Mouse (Mus musculus) ES-E14 (cell line): ENCODE measurements around the gene Sp110.
"Not testable (repeated sequence)": the region's sequence is repeated elsewhere in the genome, so short reads cannot be mapped to it uniquely, and the experiment has no call there.

ENCODE experiments used
- CHD2 ChIP-seq: IDR thresholded peaks from 2 replicates; pipeline ENCODE4 v1.6.1; 2014; ENCODE audit warnings: mild to moderate bottlenecking, low read depth, low read length, inconsistent platforms
- ZC3H11A ChIP-seq: IDR thresholded peaks from 2 replicates; pipeline ENCODE4 v1.6.1; 2012; ENCODE audit warnings: low read depth, mild to moderate bottlenecking, inconsistent platforms, low read length, borderline replicate concordance

DNA sequence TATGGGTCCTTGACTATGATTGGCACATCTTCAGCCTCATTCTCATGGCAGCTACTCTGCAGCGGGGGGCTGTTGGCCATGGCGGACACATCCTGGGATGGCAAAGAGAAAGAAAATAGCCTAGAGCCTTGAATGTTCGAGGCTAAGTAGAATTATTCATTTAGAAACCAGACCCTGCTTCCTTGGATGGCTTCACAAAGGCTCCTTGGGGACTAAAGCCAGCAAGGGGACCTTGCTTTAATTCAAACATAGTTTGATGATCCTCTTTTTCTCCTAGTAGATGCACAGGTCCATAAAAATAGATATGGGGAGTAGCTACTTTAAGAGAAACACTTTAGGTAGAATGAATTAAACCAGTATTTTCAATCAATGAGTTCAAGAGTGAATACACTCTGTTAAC, 38.3 kb upstream of the Sp110 start:
- not testable (repeated sequence) for TF ChIP-seq ZC3H11A, CHD2
